Mouse (Mus musculus) stomach, embryonic 16.5 days (tissue): ENCODE results near the gene Gm42669. TPM values are rescaled to one million over a fixed set of nuclear protein-coding genes. Genes with fewer than 3 reads are reported as not detected.

Source experiments
- ATAC-seq: fragments of 200-750 bp; cut with Nextera tagmentation; 2 replicates; pipeline ENCODE4 v1.8.0; 2017; ENCODE audit warnings: moderate number of reproducible peaks, moderate TSS enrichment; ENCODE audit not compliant: insufficient read depth, low FRiP score
- H3K27ac ChIP-seq: fragments of 300-500 bp; sonication (generic); 2 replicates; pipeline ENCODE4 v1.5.1; 2014; ENCODE audit warnings: low read length
- H3K27me3 ChIP-seq: fragments of 300-500 bp; sonication (generic); 2 replicates; pipeline ENCODE4 v1.6.1; 2014; ENCODE audit warnings: low read length, control low read depth, mixed read lengths; ENCODE audit not compliant: control insufficient read depth, insufficient read depth
- H3K36me3 ChIP-seq: fragments of 300-500 bp; sonication (generic); 2 replicates; pipeline ENCODE4 v1.6.1; 2014; ENCODE audit warnings: low read length; ENCODE audit not compliant: control insufficient read depth, insufficient read depth
- H3K4me1 ChIP-seq: fragments of 300-500 bp; sonication (generic); 2 replicates; pipeline ENCODE4 v1.6.1; 2014; ENCODE audit warnings: low read length, control low read depth, mixed read lengths; ENCODE audit not compliant: control insufficient read depth, insufficient read depth
- H3K4me2 ChIP-seq: fragments of 300-500 bp; sonication (generic); 2 replicates; pipeline ENCODE4 v1.6.1; 2014; ENCODE audit warnings: low read depth, low read length, mixed read lengths
- H3K4me3 ChIP-seq: fragments of 300-500 bp; sonication (generic); replicated peaks from 2 replicates; pipeline ENCODE4 v1.5.1; 2014; ENCODE audit warnings: mild to moderate bottlenecking, low read length
- H3K9ac ChIP-seq: fragments of 300-500 bp; sonication (generic); 2 replicates; pipeline ENCODE4 v1.6.1; 2014; ENCODE audit warnings: low read length
- H3K9me3 ChIP-seq: fragments of 300-500 bp; sonication (generic); replicated peaks from 2 replicates; pipeline ENCODE4 v1.6.1; 2016; ENCODE audit warnings: low read length, control low read depth; ENCODE audit not compliant: control insufficient read depth
- WGBS: fragments of 180-500 bp; shearing (Covaris S2); extraction: QIAGEN DNeasy Blood & Tissue Kit; methylation state at CpG from one replicate; pipeline ENCODE4 v1.1.7; 2014; 5-methylcytosine and 5-hydroxymethylcytosine counted together
- polyA plus RNA-seq: library from polyadenylated mRNA; unstranded; fragments of >200 nt; fragmentation: Nextera tagmentation; extraction: Ambion mirVana; gene quantifications from 2 replicates; pipeline ENCODE4 v1.2.1, GENCODE M21; 2015

Gm42669 gene
- polyA plus RNA-seq, 1 experiment from 2014 or later, result 0.46 TPM

GRCm38 (mm10) chr5:107515453-107515852 is 8.0 kb downstream of the Gm42669 start:
- H3K27me3 ChIP-seq, result no peaks in the 10 kb centered on the region
- H3K36me3 ChIP-seq, result no peaks in the 10 kb centered on the region
- H3K4me2 ChIP-seq, result no peak overlapping the region
- H3K9me3 ChIP-seq, result no peaks in the 10 kb centered on the region
- WGBS, result 90% methylated on average over 3 of the region's 3 CpGs
- H3K9ac ChIP-seq, result no peak overlapping the region
- H3K27ac ChIP-seq, result no peak overlapping the region
- no peak for ATAC-seq
- H3K4me1 ChIP-seq, result no peaks in the 10 kb centered on the region
- no peak overlapping the region for H3K4me3 ChIP-seq

GRCm38 (mm10) chr5:107516087-107516486 is 8.7 kb downstream of the Gm42669 start:
- 85% methylated on average over 1 of the region's 1 CpGs for WGBS
- no peaks in the 10 kb centered on the region for H3K9me3 ChIP-seq
- no peaks in the 10 kb centered on the region for H3K36me3 ChIP-seq
- ATAC-seq, result no peak
- no peak overlapping the region for H3K4me2 ChIP-seq
- H3K4me3 ChIP-seq, result no peak overlapping the region
- no peaks in the 10 kb centered on the region for H3K4me1 ChIP-seq
- no peaks in the 10 kb centered on the region for H3K27me3 ChIP-seq
- H3K27ac ChIP-seq, result no peak overlapping the region
- H3K9ac ChIP-seq, result no peak overlapping the region

GRCm38 (mm10) chr5:107518602-107519001 is 11.2 kb downstream of the Gm42669 start:
- H3K4me1 ChIP-seq, result no peaks in the 10 kb centered on the region
- 86% methylated on average over 4 of the region's 4 CpGs for WGBS
- ATAC-seq, result no peak

GRCm38 (mm10) chr5:107521386-107521785 is 14.0 kb downstream of the Gm42669 start:
- no peak overlapping the region for H3K9ac ChIP-seq

More at GRCm38 (mm10) chr5:107518602-107519001, 11.2 kb downstream of the Gm42669 start:
- H3K4me2 ChIP-seq, result no peak overlapping the region
- no peak overlapping the region for H3K27ac ChIP-seq
- H3K9me3 ChIP-seq, result no peaks in the 10 kb centered on the region
- no peaks in the 10 kb centered on the region for H3K36me3 ChIP-seq
- no peak overlapping the region for H3K4me3 ChIP-seq
- H3K9ac ChIP-seq, result no peak overlapping the region
- H3K27me3 ChIP-seq, result no peaks in the 10 kb centered on the region

GRCm38 (mm10) chr5:107521897-107522296 is 14.5 kb downstream of the Gm42669 start:
- no peak overlapping the region for H3K9ac ChIP-seq
- H3K4me3 ChIP-seq, result no peak overlapping the region
- H3K27me3 ChIP-seq, result no peaks in the 10 kb centered on the region
- H3K27ac ChIP-seq, result no peak overlapping the region
- no peak for ATAC-seq
- H3K9me3 ChIP-seq, result no peaks in the 10 kb centered on the region
- 61% methylated on average over 7 of the region's 7 CpGs for WGBS
- H3K4me2 ChIP-seq, result no peak overlapping the region
- no peaks in the 10 kb centered on the region for H3K36me3 ChIP-seq
- H3K4me1 ChIP-seq, result no peaks in the 10 kb centered on the region

More at GRCm38 (mm10) chr5:107521386-107521785, 14.0 kb downstream of the Gm42669 start:
- H3K36me3 ChIP-seq, result no peaks in the 10 kb centered on the region
- no peak overlapping the region for H3K4me2 ChIP-seq
- no peak overlapping the region for H3K4me3 ChIP-seq
- H3K9me3 ChIP-seq, result no peaks in the 10 kb centered on the region
- no peaks in the 10 kb centered on the region for H3K4me1 ChIP-seq
- H3K27me3 ChIP-seq, result no peaks in the 10 kb centered on the region
- whole genome bisulfite sequencing, result 75% methylated on average over 6 of the region's 6 CpGs
- no peak for ATAC-seq
- H3K27ac ChIP-seq, result no peak overlapping the region

- H3K36me3 ChIP-seq, result no peaks in the 10 kb centered on the region
- H3K4me3 ChIP-seq, result no peak overlapping the region
- 80% methylated on average over 10 of the region's 10 CpGs for WGBS
- H3K4me2 ChIP-seq, result no peak overlapping the region
- no peaks in the 10 kb centered on the region for H3K27me3 ChIP-seq
- no peaks in the 10 kb centered on the region for H3K9me3 ChIP-seq
- no peaks in the 10 kb centered on the region for H3K4me1 ChIP-seq
- ATAC-seq, result no peak
- H3K27ac ChIP-seq, result no peak overlapping the region
- H3K9ac ChIP-seq, result no peak overlapping the region
Observed at GRCm38 (mm10) chr5:107524281-107524680, 16.9 kb downstream of the Gm42669 start.

GRCm38 (mm10) chr5:107528856-107529255 is 21.4 kb downstream of the Gm42669 start:
- Histone ChIP-seq H3K4me3 (no peak overlapping the region), H3K27ac (no peak overlapping the region), H3K9me3 (no peaks in the 10 kb centered on the region), H3K4me2 (no peak overlapping the region), H3K36me3 (no peaks in the 10 kb centered on the region), H3K27me3 (no peaks in the 10 kb centered on the region), H3K4me1 (no peaks in the 10 kb centered on the region), H3K9ac (no peak overlapping the region)
- no peak for ATAC-seq
- WGBS, result 91% methylated on average over 3 of the region's 3 CpGs

GRCm38 (mm10) chr5:107533590-107533989 is 26.2 kb downstream of the Gm42669 start:
- H3K4me1 ChIP-seq, result no peaks in the 10 kb centered on the region
- no peak overlapping the region for H3K4me3 ChIP-seq
- H3K36me3 ChIP-seq, result no peaks in the 10 kb centered on the region
- ATAC-seq, result no peak
- no peak overlapping the region for H3K9ac ChIP-seq
- H3K9me3 ChIP-seq, result no peaks in the 10 kb centered on the region
- H3K27ac ChIP-seq, result no peak overlapping the region
- no peaks in the 10 kb centered on the region for H3K27me3 ChIP-seq
- WGBS, result 51% methylated on average over 2 of the region's 2 CpGs
- H3K4me2 ChIP-seq, result no peak overlapping the region

- no peak for ATAC-seq
Observed at GRCm38 (mm10) chr5:107534581-107534980, 27.2 kb downstream of the Gm42669 start, which contains the start of gene 1700028K03Rik. Gene 1700028K03Rik, plus strand, starts transcription at chr5:107534709.

GRCm38 (mm10) chr5:107541696-107542095 is 34.3 kb downstream of the Gm42669 start:
- ATAC-seq, result no peak
- Histone ChIP-seq H3K9me3 (no peaks in the 10 kb centered on the region), H3K4me3 (no peak overlapping the region), H3K4me2 (no peak overlapping the region), H3K36me3 (no peaks in the 10 kb centered on the region), H3K9ac (no peak overlapping the region), H3K27me3 (no peaks in the 10 kb centered on the region), H3K4me1 (no peaks in the 10 kb centered on the region), H3K27ac (no peak overlapping the region)
- 39% methylated on average over 7 of the region's 7 CpGs for WGBS

More at GRCm38 (mm10) chr5:107534581-107534980, 27.2 kb downstream of the Gm42669 start, which contains the start of gene 1700028K03Rik:
- Histone ChIP-seq H3K4me1 (no peaks in the 10 kb centered on the region), H3K4me2 (no peak within 1 kb of the TSS), H3K9me3 (no peaks in the 10 kb centered on the region), H3K27ac (no peak within 1 kb of the TSS), H3K4me3 (no peak within 1 kb of the TSS), H3K27me3 (no peaks in the 10 kb centered on the region), H3K36me3 (no peaks in the 10 kb centered on the region), H3K9ac (no peak within 1 kb of the TSS)
- 64% methylated on average over 15 of the region's 15 CpGs for WGBS
